Mouse (Mus musculus) ES-E14 (cell line): ENCODE data around the gene Atg9b.

Source experiments
- CHD2 ChIP-seq: IDR thresholded peaks from 2 replicates; pipeline ENCODE4 v1.6.1; 2014; ENCODE audit warnings: mild to moderate bottlenecking, low read depth, low read length, inconsistent platforms
- ZC3H11A ChIP-seq: IDR thresholded peaks from 2 replicates; pipeline ENCODE4 v1.6.1; 2012; ENCODE audit warnings: low read depth, mild to moderate bottlenecking, inconsistent platforms, low read length, borderline replicate concordance
- ZNF384 ChIP-seq: IDR thresholded peaks from 2 replicates; pipeline ENCODE4 v1.6.1; 2012; ENCODE audit warnings: low read depth, low read length, inconsistent platforms

- TF ChIP-seq ZNF384 (no peak), CHD2 (no peak), ZC3H11A (no peak)
Measured at GRCm38 (mm10) chr5:24413042-24413693, 21.2 kb upstream of the Atg9b start, which contains the start of gene Asic3.
